Mouse (Mus musculus) limb, embryonic 15.5 days (tissue): ENCODE results near the gene Dnajb6. TPM values are rescaled to one million over a fixed set of nuclear protein-coding genes. Genes with fewer than 3 reads are reported as not detected.
"Not testable (repeated sequence)": the region's sequence is repeated elsewhere in the genome, so short reads cannot be mapped to it uniquely, and the experiment has no call there.

Source experiments
- ATAC-seq: fragments of 200-750 bp; cut with Nextera tagmentation; 2 replicates; pipeline ENCODE4 v1.8.0; 2017; ENCODE audit warnings: low read depth, moderate TSS enrichment; ENCODE audit not compliant: insufficient number of reproducible peaks, low FRiP score, low TSS enrichment
- H3K27ac ChIP-seq: fragments of 300-500 bp; sonication (generic); 2 replicates; pipeline ENCODE4 v1.5.1; 2015; ENCODE audit warnings: moderate library complexity, mild to moderate bottlenecking, inconsistent platforms
- H3K27me3 ChIP-seq: fragments of 300-500 bp; sonication (generic); 2 replicates; pipeline ENCODE4 v1.6.1; 2015; ENCODE audit warnings: inconsistent platforms
- H3K36me3 ChIP-seq: fragments of 300-500 bp; sonication (generic); 2 replicates; pipeline ENCODE4 v1.6.1; 2015; ENCODE audit warnings: inconsistent platforms
- H3K4me1 ChIP-seq: fragments of 300-500 bp; sonication (generic); 2 replicates; pipeline ENCODE4 v1.6.1; 2015; ENCODE audit warnings: inconsistent platforms
- H3K4me2 ChIP-seq: fragments of 300-500 bp; sonication (generic); 2 replicates; pipeline ENCODE4 v1.6.1; 2015; ENCODE audit warnings: mild to moderate bottlenecking, inconsistent platforms
- H3K4me3 ChIP-seq: fragments of 300-500 bp; sonication (generic); 2 replicates; pipeline ENCODE4 v1.5.1; 2015; ENCODE audit warnings: mild to moderate bottlenecking, inconsistent platforms
- H3K9ac ChIP-seq: fragments of 300-500 bp; sonication (generic); 2 replicates; pipeline ENCODE4 v1.6.1; 2015; ENCODE audit warnings: inconsistent platforms
- H3K9me3 ChIP-seq: fragments of 300-500 bp; sonication (generic); 2 replicates; pipeline ENCODE4 v1.6.1; 2016; ENCODE audit warnings: inconsistent platforms
- WGBS: fragments of 180-500 bp; shearing (Covaris S2); methylation state at CpG from one replicate; pipeline ENCODE4 v1.1.7; 2015; 5-methylcytosine and 5-hydroxymethylcytosine counted together
- polyA plus RNA-seq: library from polyadenylated mRNA; unstranded; fragments of >200 nt; fragmentation: Nextera tagmentation; extraction: Ambion mirVana; gene quantifications from 2 replicates; pipeline ENCODE4 v1.2.1, GENCODE M21; 2015

Gene Dnajb6
- polyA plus RNA-seq, 1 experiment from 2014 or later = 129 TPM

DNA sequence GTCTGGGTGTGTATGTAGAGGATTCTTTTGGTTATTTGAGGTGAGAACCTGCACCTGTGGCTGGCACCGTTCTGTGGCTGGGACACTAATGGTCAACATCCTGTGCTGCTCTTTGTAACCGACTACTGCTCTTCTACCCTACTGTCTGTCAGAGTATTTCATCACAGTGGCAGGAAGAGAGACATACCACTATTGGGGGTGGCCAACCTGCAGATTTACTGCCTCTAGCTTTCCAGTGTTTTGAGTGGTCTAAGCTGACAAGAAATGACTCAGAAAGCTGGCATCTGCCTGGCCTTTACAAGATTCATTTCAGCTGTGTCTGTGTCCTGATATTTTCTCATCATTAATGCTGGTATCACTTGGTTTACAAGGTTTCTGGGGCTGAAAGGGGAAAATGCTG, 36.5 kb downstream of the Dnajb6 start:
- ATAC-seq = no peak
- H3K4me1 ChIP-seq = no peaks in the 10 kb centered on the region
- WGBS = 54% methylated on average over 2 of the region's 2 CpGs
- no peak overlapping the region for H3K9ac ChIP-seq
- H3K4me2 ChIP-seq = no peak overlapping the region
- H3K27me3 ChIP-seq = no peaks in the 10 kb centered on the region
- peaks cover 36% of the 10 kb centered on the region for H3K36me3 ChIP-seq
- no peak overlapping the region for H3K27ac ChIP-seq
- no peak overlapping the region for H3K4me3 ChIP-seq
- H3K9me3 ChIP-seq = no peaks in the 10 kb centered on the region

DNA sequence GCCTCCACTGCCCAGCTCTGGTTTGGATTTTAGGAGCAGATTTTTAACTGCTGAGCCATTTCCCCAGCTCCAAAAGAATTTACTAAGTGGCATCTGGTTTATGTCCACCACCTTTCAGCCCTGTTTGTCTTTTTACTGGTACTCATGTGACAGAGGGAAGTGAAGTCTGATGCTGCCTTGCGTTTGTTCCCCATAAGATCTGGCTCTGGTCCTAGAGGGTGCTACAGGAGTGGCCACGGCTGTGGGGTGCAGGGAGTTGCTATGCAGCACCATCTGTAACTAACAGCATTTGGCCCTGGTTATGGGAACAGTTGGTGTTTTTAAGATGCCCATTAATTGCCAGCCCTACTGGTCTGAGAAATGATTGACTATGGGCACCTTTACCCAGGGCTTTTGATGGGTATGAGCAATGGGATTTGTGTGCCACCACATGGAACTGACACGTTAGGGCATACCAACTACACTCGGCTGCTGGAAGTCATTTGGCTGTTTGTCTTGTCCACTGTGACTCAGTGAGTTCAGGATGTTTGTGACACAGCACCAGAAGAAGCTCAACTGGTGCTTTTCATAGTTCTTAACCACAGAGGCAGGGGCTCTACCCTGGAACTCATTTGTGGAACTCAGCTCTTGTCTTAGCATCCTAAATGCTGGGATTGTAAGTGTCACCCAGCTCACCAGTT, 37.3 kb downstream of the Dnajb6 start:
- H3K4me1 ChIP-seq = no peaks in the 10 kb centered on the region
- no peak for ATAC-seq
- 50% methylated on average over 4 of the region's 4 CpGs for WGBS
- H3K27me3 ChIP-seq = no peaks in the 10 kb centered on the region
- H3K4me3 ChIP-seq = no peak overlapping the region
- no peak overlapping the region for H3K27ac ChIP-seq
- H3K9me3 ChIP-seq = no peaks in the 10 kb centered on the region
- H3K9ac ChIP-seq = no peak overlapping the region
- no peak overlapping the region for H3K4me2 ChIP-seq
- peaks cover 41% of the 10 kb centered on the region for H3K36me3 ChIP-seq

DNA sequence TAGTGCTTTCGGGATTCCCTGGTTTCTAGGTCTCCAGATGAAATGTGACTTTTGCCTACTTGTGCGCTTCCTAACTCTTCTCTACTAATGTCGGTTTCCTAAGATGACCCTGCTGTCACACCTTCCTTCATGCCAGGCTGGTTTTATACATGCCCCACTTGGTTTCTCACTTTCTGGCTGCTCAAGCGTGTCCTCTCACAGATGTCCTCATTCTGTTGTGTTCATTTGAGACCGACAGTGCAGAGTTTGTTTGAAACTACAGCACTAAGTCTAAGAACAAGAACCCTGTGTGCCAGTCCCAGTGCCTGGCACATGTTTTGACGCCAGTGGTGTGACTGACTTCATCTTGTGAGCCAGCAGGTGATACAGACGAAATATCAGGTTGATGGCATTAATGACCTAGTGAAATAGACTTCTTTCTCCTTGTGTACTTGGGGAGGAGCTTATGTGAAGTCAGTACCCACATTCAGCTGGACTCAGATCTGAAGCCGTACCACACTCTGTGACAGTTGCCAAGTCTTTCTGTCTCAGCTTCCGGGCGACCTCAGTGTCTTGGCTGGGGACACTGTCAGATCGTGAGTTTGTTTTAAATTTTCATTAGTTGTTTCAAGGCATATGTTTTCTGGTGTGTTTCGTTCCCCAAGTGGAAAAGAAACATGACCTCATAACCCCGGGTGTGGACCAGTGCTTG, 38.1 kb downstream of the Dnajb6 start:
- no peaks in the 10 kb centered on the region for H3K27me3 ChIP-seq
- peaks cover 48% of the 10 kb centered on the region for H3K36me3 ChIP-seq
- no peaks in the 10 kb centered on the region for H3K9me3 ChIP-seq
- no peaks in the 10 kb centered on the region for H3K4me1 ChIP-seq
- H3K9ac ChIP-seq = no peak overlapping the region
- no peak overlapping the region for H3K4me2 ChIP-seq
- no peak for ATAC-seq
- WGBS = 86% methylated on average over 13 of the region's 13 CpGs
- no peak overlapping the region for H3K27ac ChIP-seq
- H3K4me3 ChIP-seq = no peak overlapping the region

DNA sequence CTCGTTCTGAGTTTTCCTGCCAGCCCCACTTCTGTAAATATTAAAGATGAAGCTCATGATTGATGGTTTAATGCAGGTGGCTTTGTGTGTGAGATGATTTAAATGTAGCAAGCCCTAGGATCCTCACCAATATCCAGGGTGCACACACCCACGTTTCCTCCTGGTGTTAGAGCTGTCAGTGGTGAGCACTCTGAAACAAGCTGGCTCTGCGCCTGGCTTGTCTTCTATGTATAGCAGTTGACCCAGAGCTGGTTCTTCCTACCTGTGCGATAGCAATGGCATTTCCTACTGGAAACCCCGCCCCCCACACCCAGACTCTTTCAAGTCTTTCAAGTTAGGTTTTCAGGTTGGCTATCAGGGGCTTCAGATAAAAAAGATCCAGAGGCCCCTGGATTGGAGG, 39.9 kb downstream of the Dnajb6 start:
- Histone ChIP-seq H3K27me3 (no peaks in the 10 kb centered on the region), H3K9me3 (no peaks in the 10 kb centered on the region), H3K9ac (no peak overlapping the region), H3K4me3 (no peak overlapping the region), H3K27ac (no peak overlapping the region), H3K4me1 (no peaks in the 10 kb centered on the region), H3K36me3 (peaks cover 49% of the 10 kb centered on the region), H3K4me2 (no peak overlapping the region)
- ATAC-seq = no peak
- 77% methylated on average over 5 of the region's 5 CpGs for WGBS

DNA sequence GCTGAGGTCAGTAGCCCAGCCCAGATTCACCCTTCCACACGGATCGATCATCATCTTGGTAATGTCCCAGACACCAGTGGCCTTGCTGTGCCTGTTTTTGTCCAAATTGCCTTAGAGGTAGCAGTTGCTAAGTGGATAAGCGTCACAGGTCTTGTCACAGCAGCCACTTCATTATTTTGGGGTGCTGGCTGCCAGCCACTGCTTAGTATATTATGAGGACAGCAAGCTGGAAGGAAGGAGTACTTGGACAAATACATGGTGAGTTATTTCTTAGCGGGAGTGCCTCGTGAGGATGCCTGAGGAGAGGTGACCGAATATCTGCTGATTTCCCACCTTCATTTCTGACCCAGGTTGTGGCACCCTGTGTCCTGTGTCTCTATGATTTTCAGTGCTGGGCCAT, 42.5 kb downstream of the Dnajb6 start:
- H3K4me1 ChIP-seq = no peaks in the 10 kb centered on the region
- WGBS = 90% methylated on average over 6 of the region's 6 CpGs
- no peaks in the 10 kb centered on the region for H3K27me3 ChIP-seq
- H3K36me3 ChIP-seq = peaks cover 47% of the 10 kb centered on the region
- no peak overlapping the region for H3K4me3 ChIP-seq
- no peak overlapping the region for H3K27ac ChIP-seq
- H3K9ac ChIP-seq = no peak overlapping the region
- H3K4me2 ChIP-seq = no peak overlapping the region
- H3K9me3 ChIP-seq = no peaks in the 10 kb centered on the region
- ATAC-seq = no peak

DNA sequence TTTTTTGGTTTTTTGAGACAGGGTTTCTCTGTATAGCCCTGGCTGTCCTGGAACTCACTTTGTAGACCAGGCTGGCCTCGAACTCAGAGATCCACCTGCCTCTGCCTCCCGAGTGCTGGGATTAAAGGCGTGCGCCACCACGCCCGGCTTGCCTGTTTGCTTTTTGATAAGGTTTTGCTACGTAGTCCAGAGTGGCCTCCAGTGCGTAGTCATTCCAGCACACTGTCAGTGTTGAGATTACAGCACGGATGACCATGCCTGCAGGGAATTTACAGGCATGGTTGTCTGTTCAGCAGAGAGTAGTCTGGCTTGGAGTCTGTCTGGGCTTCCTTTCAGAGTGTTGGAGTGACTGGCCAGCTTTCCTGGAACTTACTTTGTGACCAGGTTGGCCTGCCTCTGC, 44.2 kb downstream of the Dnajb6 start:
- not testable (repeated sequence) for H3K27me3 ChIP-seq, H3K27ac ChIP-seq, H3K9me3 ChIP-seq, H3K4me3 ChIP-seq, ATAC-seq, H3K4me2 ChIP-seq, H3K4me1 ChIP-seq, H3K9ac ChIP-seq
- peaks cover 40% of the 10 kb centered on the region for H3K36me3 ChIP-seq
- WGBS = 91% methylated on average over 9 of the region's 9 CpGs

DNA sequence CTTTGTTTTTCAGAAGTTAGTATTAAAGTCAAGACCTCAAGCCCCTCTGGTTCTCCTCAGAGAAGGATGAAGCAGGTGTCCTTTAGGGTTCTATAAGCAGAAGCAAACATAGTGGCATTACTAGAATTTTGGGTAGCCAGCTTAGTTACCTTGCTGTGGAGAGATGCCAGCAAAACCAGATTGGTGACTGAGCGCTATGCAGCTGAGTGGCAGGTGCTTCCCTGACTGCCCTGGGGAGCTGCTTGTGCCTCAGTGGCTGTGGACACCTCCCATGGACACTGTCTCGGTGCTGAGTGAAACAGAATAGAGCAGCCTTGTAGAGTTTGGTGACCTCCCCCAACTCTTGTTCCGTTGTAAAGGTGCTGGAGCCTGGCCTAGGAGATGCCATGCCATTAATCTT, 46.8 kb downstream of the Dnajb6 start:
- Histone ChIP-seq H3K36me3 (peaks cover 35% of the 10 kb centered on the region), H3K4me3 (no peak overlapping the region), H3K27me3 (no peaks in the 10 kb centered on the region), H3K9me3 (no peaks in the 10 kb centered on the region), H3K4me1 (no peaks in the 10 kb centered on the region), H3K4me2 (no peak overlapping the region), H3K27ac (no peak overlapping the region), H3K9ac (no peak overlapping the region)
- ATAC-seq = no peak
- WGBS = 87% methylated on average over 3 of the region's 3 CpGs

DNA sequence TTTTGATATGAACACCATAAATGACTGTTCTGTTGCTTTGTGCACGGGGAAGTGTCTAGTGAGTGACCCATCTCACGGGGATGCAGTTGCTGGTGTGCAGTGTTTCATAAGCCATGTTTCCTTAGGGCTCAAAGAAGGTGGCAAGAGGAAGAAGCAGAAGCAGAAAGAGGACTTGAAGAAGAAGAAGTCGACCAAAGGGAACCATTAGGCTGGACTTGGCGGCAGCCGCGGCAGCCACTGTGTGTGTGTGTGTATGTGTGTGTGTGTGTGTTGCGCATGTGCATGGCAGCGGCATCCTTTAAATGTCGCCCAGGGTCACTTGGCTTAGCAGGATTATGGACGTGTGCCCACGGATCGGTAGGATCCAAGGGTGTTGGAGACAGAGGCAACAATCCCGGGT, 49.4 kb downstream of the Dnajb6 start:
- H3K4me2 ChIP-seq, H3K4me3 ChIP-seq, H3K9ac ChIP-seq, H3K4me1 ChIP-seq, H3K27me3 ChIP-seq, H3K27ac ChIP-seq, H3K9me3 ChIP-seq, ATAC-seq: not testable (repeated sequence)
- WGBS = 95% methylated on average over 10 of the region's 13 CpGs
- H3K36me3 ChIP-seq = peaks cover 16% of the 10 kb centered on the region

DNA sequence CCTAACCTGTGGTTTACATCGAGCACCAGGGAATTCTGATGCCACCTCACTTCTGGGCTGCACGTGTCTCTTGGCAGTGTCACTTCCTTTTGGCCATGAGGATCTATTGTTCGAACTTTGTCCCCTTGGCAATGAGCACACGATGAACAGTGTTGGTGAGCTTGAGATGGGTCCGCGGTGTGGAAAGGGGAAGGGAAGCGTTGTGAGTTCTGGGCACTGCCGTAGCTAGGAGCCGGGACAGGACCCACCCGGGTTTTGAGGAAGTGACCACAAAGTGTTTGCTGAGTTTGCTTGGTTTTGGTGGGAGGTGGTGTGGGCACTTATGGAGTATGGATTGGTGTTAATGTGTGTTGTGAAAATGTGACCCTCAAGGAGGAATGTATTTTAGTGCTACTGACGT, 50.5 kb downstream of the Dnajb6 start:
- not testable (repeated sequence) for H3K27ac ChIP-seq, H3K9ac ChIP-seq, ATAC-seq, H3K4me1 ChIP-seq, H3K4me3 ChIP-seq, H3K9me3 ChIP-seq, H3K27me3 ChIP-seq, H3K4me2 ChIP-seq
- WGBS = 90% methylated on average over 1 of the region's 11 CpGs
- H3K36me3 ChIP-seq = peaks cover 16% of the 10 kb centered on the region

DNA sequence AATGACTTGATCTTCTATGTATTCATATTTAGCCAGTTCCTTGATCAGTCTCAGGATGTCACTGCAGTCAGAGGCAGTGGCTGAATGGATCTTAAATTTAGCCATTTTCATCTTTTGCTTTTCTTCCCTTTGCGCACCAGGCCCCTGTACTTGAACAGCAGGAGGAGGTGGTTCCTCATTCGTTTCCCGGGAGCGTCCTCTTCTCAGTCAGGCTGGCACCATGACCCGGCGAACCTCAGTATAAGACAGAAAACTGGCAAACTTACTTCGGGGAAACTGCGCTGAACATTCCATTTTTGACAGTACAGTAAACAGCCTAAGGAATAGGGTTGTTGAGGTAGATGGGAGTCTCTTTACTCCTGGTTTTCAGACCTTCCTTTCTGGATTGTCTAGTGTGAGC, 59.4 kb downstream of the Dnajb6 start:
- H3K27ac ChIP-seq, ATAC-seq, H3K36me3 ChIP-seq, H3K4me2 ChIP-seq, H3K9ac ChIP-seq, H3K9me3 ChIP-seq, H3K27me3 ChIP-seq, H3K4me3 ChIP-seq, H3K4me1 ChIP-seq: not testable (repeated sequence)
- WGBS = 92% methylated on average over 8 of the region's 8 CpGs

DNA sequence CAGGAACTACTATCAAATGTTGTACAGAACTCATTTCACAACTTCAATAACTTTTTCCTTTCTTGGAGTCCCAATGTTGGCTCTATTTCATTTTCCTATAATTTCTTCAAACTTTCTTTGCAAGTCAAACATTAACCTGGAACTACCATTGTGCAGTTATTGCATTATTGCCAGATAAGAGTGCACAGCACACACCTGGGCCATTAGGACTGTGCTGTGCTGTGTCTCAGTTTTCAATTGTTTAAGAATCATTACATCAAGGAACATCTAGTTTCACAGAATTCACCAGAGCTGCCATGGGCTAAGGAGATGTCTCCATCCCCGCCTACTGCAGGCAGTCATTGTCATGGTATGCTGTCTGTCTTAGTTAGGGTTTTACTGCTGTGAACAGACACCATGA, 73.5 kb downstream of the Dnajb6 start:
- Histone ChIP-seq H3K4me1 (no peaks in the 10 kb centered on the region), H3K27ac (no peak overlapping the region), H3K4me2 (no peak overlapping the region), H3K27me3 (no peaks in the 10 kb centered on the region), H3K36me3 (no peaks in the 10 kb centered on the region), H3K4me3 (no peak overlapping the region), H3K9ac (no peak overlapping the region), H3K9me3 (no peaks in the 10 kb centered on the region)
- ATAC-seq = no peak
- 90% methylated on average over 1 of the region's 1 CpGs for WGBS

DNA sequence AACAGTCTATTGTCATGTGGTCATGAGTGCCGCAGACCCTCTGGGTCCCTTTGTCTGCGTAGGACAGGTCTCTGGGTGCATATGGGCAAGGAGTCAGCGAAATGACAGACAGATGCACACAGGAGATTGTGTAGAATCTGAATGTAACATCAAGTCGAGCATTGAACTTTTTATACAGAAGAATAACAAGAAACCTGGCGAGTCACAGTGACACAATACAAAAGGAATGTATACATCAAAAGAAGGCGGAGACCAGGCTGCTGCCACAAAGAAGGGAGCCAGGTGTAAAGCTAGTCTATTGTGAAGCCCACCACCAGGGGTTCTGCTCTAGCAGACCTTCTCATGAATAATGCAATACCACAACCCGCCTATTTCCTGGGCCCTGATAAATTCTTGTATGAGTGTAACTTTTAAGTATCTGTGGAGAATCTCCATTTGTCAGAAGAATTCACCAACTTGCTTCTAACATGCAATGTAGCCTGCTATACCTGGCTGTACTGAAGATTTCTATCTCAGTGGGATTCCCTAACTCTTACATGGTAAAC, 76.0 kb downstream of the Dnajb6 start:
- H3K4me1 ChIP-seq, H3K27ac ChIP-seq, H3K36me3 ChIP-seq, H3K9ac ChIP-seq, H3K27me3 ChIP-seq, ATAC-seq, H3K4me3 ChIP-seq, H3K4me2 ChIP-seq, H3K9me3 ChIP-seq: not testable (repeated sequence)
- WGBS = 80% methylated on average over 7 of the region's 7 CpGs
